Mouse (Mus musculus) granulocyte monocyte progenitor cell, adult 5-6 weeks (primary cell): ENCODE data around the gene Ocrl. TPM values are rescaled to one million over a fixed set of nuclear protein-coding genes. Genes with fewer than 3 reads are reported as not detected.
A peak's percentile ranks its signal among the peaks of the same experiment; 100 is the strongest.

ENCODE experiments used
- ATAC-seq: replicated peaks from 2 replicates; pipeline ENCODE4 v1.8.0; 2016; ENCODE audit warnings: mild to moderate bottlenecking, moderate TSS enrichment, inconsistent platforms; ENCODE audit not compliant: poor library complexity, severe bottlenecking
- total RNA-seq, 2 experiments: library from RNA; stranded (forward) in 1 of 2; stranded (reverse) in 1 of 2; fragments of 200-712, 200-1000 nt in 1 of 2; fragments of >200 nt in 1 of 2; fragmentation: Nextera tagmentation in 1 of 2; gene quantifications; 2 replicates each; pipeline ENCODE4 v1.2.3; 2014 to 2017

Gene Ocrl
- 61.1 and 67.6 TPM in 2 replicates for total RNA-seq (2014; fragmentation: Nextera tagmentation)
- 30.9 and 38.4 TPM in 2 replicates for total RNA-seq (2017)

GRCm38 (mm10) chrX:47912306-47912792 is at the start of gene Ocrl:
TSS of gene Ocrl (plus strand) at chrX:47912387.
- peak; percentile 83 for ATAC-seq

GRCm38 (mm10) chrX:47880052-47880451 is 32.1 kb upstream of the Ocrl start:
- ATAC-seq: no peak

GRCm38 (mm10) chrX:47882813-47883212 is 29.4 kb upstream of the Ocrl start:
- no peak for ATAC-seq

- no peak for ATAC-seq
Observed at GRCm38 (mm10) chrX:47887401-47887800, 24.8 kb upstream of the Ocrl start.

- no peak for ATAC-seq
Observed at GRCm38 (mm10) chrX:47891243-47891906, 20.8 kb upstream of the Ocrl start.

GRCm38 (mm10) chrX:47891907-47892430 is 20.2 kb upstream of the Ocrl start:
- ATAC-seq: no peak

- ATAC-seq: peak; percentile 55
Observed at GRCm38 (mm10) chrX:47892431-47893024, 19.7 kb upstream of the Ocrl start, which contains the start of gene Smarca1. TSS of gene Smarca1 (minus strand) at chrX:47892974.

GRCm38 (mm10) chrX:47912904-47913542 is 836 bp downstream of the Ocrl start:
- peak; percentile 82 for ATAC-seq

- peak; percentile 10; the same call in 1 of the 2 replicates for ATAC-seq
Observed at GRCm38 (mm10) chrX:47913543-47913938, 1.4 kb downstream of the Ocrl start.

- ATAC-seq: no peak
Observed at GRCm38 (mm10) chrX:47916831-47917230, 4.6 kb downstream of the Ocrl start.

- ATAC-seq: no peak
Observed at GRCm38 (mm10) chrX:47920541-47920940, 8.4 kb downstream of the Ocrl start.

- ATAC-seq: peak; percentile 99
Observed at GRCm38 (mm10) chrX:47927981-47928380, 15.8 kb downstream of the Ocrl start.

- ATAC-seq: no peak
Observed at GRCm38 (mm10) chrX:47930449-47930848, 18.3 kb downstream of the Ocrl start.

GRCm38 (mm10) chrX:47934352-47934751 is 22.2 kb downstream of the Ocrl start:
- no peak for ATAC-seq

- ATAC-seq: no peak
Observed at GRCm38 (mm10) chrX:47936885-47937284, 24.7 kb downstream of the Ocrl start.

- no peak for ATAC-seq
Observed at GRCm38 (mm10) chrX:47937740-47938139, 25.6 kb downstream of the Ocrl start.

GRCm38 (mm10) chrX:47949729-47950128 is 37.5 kb downstream of the Ocrl start:
- no peak for ATAC-seq

- ATAC-seq: no peak
Observed at GRCm38 (mm10) chrX:47962579-47962978, 50.4 kb downstream of the Ocrl start.

- ATAC-seq: no peak
Observed at GRCm38 (mm10) chrX:47970371-47970770, 58.2 kb downstream of the Ocrl start.

- no peak for ATAC-seq
Observed at GRCm38 (mm10) chrX:47970864-47971263, 58.7 kb downstream of the Ocrl start.
